Mouse (Mus musculus) heart, embryonic 15.5 days (tissue): ENCODE results near the gene Pcsk6. TPM values are rescaled to one million over a fixed set of nuclear protein-coding genes. Genes with fewer than 3 reads are reported as not detected.
"Not testable (repeated sequence)": the region's sequence is repeated elsewhere in the genome, so short reads cannot be mapped to it uniquely, and the experiment has no call there.

Experiments used
- ATAC-seq: fragments of 200-750 bp; cut with Nextera tagmentation; replicated peaks from 2 replicates; pipeline ENCODE4 v1.8.0; 2017; ENCODE audit warnings: low read depth, moderate TSS enrichment; ENCODE audit not compliant: insufficient number of reproducible peaks, insufficient read depth, low FRiP score
- H3K27ac ChIP-seq: fragments of 300-500 bp; sonication (generic); 2 replicates; pipeline ENCODE4 v1.5.1; 2015; ENCODE audit warnings: mild to moderate bottlenecking, inconsistent platforms
- H3K27me3 ChIP-seq: fragments of 300-500 bp; sonication (generic); 2 replicates; pipeline ENCODE4 v1.6.1; 2015; ENCODE audit warnings: inconsistent platforms
- H3K36me3 ChIP-seq: fragments of 300-500 bp; sonication (generic); 2 replicates; pipeline ENCODE4 v1.6.1; 2015; ENCODE audit warnings: mild to moderate bottlenecking, inconsistent platforms
- H3K4me1 ChIP-seq: fragments of 300-500 bp; sonication (generic); replicated peaks from 2 replicates; pipeline ENCODE4 v1.6.1; 2015; ENCODE audit warnings: inconsistent platforms
- H3K4me2 ChIP-seq: fragments of 300-500 bp; sonication (generic); 2 replicates; pipeline ENCODE4 v1.6.1; 2015; ENCODE audit warnings: inconsistent platforms, mild to moderate bottlenecking, moderate library complexity
- H3K4me3 ChIP-seq: fragments of 300-500 bp; sonication (generic); 2 replicates; pipeline ENCODE4 v1.5.1; 2015; ENCODE audit warnings: mild to moderate bottlenecking, inconsistent platforms
- H3K9ac ChIP-seq: fragments of 300-500 bp; sonication (generic); 2 replicates; pipeline ENCODE4 v1.6.1; 2015; ENCODE audit warnings: mild to moderate bottlenecking, inconsistent platforms
- H3K9me3 ChIP-seq: fragments of 300-500 bp; sonication (generic); replicated peaks from 2 replicates; pipeline ENCODE4 v1.6.1; 2016; ENCODE audit warnings: inconsistent platforms
- WGBS: fragments of 180-500 bp; shearing (Covaris S2); methylation state at CpG from one replicate; pipeline ENCODE4 v1.1.7; 2015; ENCODE audit warnings: mixed read lengths; 5-methylcytosine and 5-hydroxymethylcytosine counted together
- polyA plus RNA-seq: library from polyadenylated mRNA; unstranded; fragments of >200 nt; fragmentation: Nextera tagmentation; extraction: Ambion mirVana; gene quantifications from 2 replicates; pipeline ENCODE4 v1.2.1, GENCODE M21; 2015

Gene Pcsk6
- polyA plus RNA-seq, 1 experiment from 2014 or later = 1.8 TPM

- ATAC-seq = no peak
- no peak overlapping the region for H3K4me2 ChIP-seq
- no peaks in the 10 kb centered on the region for H3K9me3 ChIP-seq
- no peaks in the 10 kb centered on the region for H3K36me3 ChIP-seq
- 0 out of 2 replicates have a peak, but pooled peaks cover 2% of the 10 kb centered on the region for H3K4me1 ChIP-seq
- H3K4me3 ChIP-seq = no peak overlapping the region
- no peak overlapping the region for H3K9ac ChIP-seq
- H3K27ac ChIP-seq = no peak overlapping the region
- H3K27me3 ChIP-seq = 0 out of 2 replicates have a peak, but pooled peaks cover 7% of the 10 kb centered on the region
- 68% methylated on average over 18 of the region's 18 CpGs for WGBS
Observed at GRCm38 (mm10) chr7:66040026-66040814, 178.7 kb downstream of the Pcsk6 start.

DNA sequence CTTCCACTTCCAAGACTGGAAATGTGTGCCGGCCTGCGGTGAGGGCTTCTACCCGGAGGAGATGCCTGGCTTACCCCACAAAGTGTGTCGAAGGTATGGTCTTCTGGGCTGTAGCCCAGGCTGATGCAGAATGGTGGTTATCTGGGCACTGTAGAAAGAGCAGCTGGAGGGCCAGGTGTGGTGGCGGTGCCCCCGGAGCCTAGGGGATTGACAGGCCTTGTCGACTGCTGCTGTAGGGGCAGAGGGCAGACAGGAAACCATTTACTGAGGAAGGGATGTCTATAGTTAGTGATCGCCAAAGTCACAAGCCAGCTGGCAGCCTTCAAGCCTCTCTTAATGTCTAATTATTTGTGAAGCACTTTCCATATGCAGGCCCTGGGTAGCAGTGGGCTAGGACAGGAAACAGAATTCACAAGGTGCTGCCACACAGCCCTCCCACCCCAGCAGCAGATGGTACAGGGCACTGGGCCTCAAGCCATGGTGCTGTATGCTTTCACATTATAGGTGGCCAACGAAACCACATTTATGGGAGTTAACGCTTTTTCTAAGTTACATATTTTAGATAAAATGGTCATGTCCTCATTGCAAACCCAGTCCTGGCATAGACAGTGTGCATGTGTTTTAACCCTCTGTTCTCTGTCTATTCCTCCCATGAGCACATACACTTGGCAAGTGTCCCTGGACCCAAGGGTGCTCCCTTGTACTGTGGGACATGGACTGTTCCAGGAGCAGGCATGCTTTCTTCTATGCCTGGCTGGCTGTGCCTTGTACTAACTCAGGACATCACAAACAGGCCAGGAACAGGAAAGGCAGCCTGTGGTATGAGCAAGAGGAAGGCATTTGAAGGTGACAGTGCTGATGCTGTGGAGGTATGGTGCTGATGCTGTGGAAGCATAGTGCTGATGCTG lies 182.3 kb downstream of the Pcsk6 start, which contains the start of gene Gm45213:
Gm45213 (plus strand) TSS at position 51 of the 908 bp plus-strand sequence.
- H3K9me3 ChIP-seq = no peaks in the 10 kb centered on the region
- no peaks in the 10 kb centered on the region for H3K36me3 ChIP-seq
- no peaks in the 10 kb centered on the region for H3K4me1 ChIP-seq
- WGBS = 77% methylated on average over 10 of the region's 10 CpGs
- H3K4me3 ChIP-seq = no peak within 1 kb of the TSS
- no peak for ATAC-seq
- H3K9ac ChIP-seq = no peak within 1 kb of the TSS
- H3K27me3 ChIP-seq = peaks cover 13% of the 10 kb centered on the region; the same call in 1 of the 2 replicates
- H3K27ac ChIP-seq = no peak within 1 kb of the TSS
- H3K4me2 ChIP-seq = no peak within 1 kb of the TSS

GRCm38 (mm10) chr7:66044617-66045016 lies 183.1 kb downstream of the Pcsk6 start:
- Histone ChIP-seq H3K4me2 (no peak overlapping the region), H3K9me3 (no peaks in the 10 kb centered on the region), H3K27ac (no peak overlapping the region), H3K36me3 (no peaks in the 10 kb centered on the region), H3K4me3 (no peak overlapping the region), H3K4me1 (no peaks in the 10 kb centered on the region), H3K27me3 (peaks cover 13% of the 10 kb centered on the region; the same call in 1 of the 2 replicates), H3K9ac (no peak overlapping the region)
- WGBS = 51% methylated on average over 9 of the region's 9 CpGs
- ATAC-seq = no peak

DNA sequence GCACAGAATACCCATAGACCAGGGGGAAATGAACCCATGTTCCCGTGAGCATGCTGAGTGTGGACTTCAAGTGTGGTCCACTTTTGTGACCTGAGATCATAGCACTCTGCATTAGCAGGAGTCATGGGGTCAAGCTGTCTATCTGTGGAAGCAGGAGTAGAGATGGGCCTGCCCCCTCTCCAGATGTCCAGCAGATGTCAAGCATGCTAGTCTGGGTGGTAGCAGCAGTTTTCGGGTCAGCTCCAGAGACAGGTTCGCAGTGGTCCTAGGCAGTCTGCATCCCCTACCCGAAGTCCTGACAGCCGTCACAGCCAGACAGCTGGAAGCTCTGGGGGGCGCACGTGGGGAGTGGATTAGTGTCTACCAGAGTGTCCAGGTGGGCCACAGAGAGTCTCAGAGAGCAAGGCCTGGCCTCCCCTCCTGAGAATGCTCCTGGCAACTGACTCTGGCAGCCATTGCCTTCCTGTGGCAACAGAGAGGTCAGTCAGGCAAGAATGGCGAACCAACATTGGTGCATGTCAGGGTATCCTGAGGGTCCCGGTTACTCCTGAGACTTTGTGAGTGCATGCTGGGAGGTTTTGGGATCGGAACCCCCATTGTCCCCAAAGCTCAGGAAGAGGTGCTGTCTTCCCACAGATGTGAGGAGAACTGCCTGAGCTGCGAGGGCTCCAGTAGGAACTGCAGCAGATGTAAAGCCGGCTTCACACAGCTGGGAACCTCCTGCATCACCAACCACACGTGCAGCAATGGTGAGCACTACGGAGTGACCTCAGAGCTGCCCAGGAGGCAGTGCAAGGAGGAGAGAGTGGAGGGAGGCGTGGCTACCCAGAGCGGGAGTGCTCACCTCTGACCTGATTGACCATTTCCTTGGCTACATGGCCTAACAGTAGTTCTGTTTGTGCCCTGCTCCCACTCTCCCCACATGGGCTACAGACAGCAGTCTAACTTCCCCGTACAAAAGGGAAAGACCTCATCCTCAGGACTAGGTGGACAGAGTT lies 185.7 kb downstream of the Pcsk6 start:
- Histone ChIP-seq H3K4me2 (no peak overlapping the region), H3K27me3 (peaks cover 13% of the 10 kb centered on the region; the same call in 1 of the 2 replicates), H3K4me1 (no peaks in the 10 kb centered on the region), H3K4me3 (no peak overlapping the region), H3K9me3 (no peaks in the 10 kb centered on the region), H3K36me3 (no peaks in the 10 kb centered on the region), H3K27ac (no peak overlapping the region), H3K9ac (no peak overlapping the region)
- 58% methylated on average over 17 of the region's 17 CpGs for WGBS
- no peak for ATAC-seq

DNA sequence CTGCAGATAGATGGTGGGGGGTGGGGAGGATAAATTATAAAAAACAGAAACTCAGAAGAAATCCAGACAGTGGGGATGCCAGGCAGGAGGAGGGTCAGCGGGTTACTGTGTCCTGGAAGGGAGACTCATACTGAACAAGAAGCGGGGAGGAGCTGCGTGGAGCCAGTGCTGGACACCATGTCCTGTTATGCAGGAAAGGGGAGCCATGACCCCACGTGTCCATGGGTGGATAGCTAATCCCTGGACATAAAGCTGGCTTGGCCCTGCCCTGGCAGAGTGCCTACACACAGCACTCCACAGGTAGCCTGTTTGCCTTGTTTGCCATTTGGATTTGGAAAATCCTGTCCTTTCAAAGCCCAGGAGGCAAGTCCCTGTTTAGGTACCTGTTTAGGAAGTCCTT lies 186.4 kb downstream of the Pcsk6 start:
- no peaks in the 10 kb centered on the region for H3K36me3 ChIP-seq
- H3K4me2 ChIP-seq = no peak overlapping the region
- H3K9me3 ChIP-seq = no peaks in the 10 kb centered on the region
- WGBS = 70% methylated on average over 4 of the region's 4 CpGs
- H3K27me3 ChIP-seq = peaks cover 13% of the 10 kb centered on the region; the same call in 1 of the 2 replicates
- no peak overlapping the region for H3K9ac ChIP-seq
- H3K4me3 ChIP-seq = no peak overlapping the region
- no peak for ATAC-seq
- no peak overlapping the region for H3K27ac ChIP-seq
- H3K4me1 ChIP-seq = no peaks in the 10 kb centered on the region

DNA sequence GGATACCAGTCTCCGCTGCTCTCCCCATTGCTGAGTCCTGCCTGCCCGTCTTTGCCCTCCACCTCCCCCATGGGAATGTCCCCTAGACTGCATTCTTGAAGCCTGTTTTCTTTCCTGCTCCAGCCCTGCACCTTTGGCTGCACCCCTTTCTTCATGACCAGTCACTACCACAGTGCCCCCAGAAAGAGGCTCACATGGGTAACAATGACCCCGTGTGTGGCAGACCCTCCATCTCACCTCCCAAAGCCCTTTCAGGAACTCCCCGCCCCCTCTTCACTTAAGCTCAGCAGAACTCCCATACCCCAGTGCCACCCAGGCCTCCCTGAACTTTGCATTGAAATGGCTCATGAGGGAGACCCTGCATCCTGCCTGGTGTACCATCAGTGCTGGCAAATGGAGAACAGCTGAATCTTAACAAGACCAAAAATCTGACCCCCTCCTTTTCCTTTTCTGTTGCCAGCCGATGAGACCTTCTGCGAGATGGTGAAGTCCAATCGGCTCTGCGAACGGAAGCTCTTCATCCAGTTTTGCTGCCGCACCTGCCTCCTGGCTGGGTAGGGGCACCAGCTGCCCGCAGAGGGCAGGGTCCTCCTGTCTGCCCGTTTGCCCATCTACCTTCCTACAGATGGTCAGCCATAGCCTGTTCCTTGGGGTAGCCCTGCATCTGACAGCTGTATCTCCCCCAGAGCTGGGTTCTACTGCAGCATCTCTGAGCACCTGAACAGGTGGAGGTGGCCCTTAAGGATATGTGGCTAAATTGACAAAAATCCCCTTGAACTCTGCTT lies 187.1 kb downstream of the Pcsk6 start:
- no peaks in the 10 kb centered on the region for H3K9me3 ChIP-seq
- WGBS = 81% methylated on average over 12 of the region's 12 CpGs
- no peak overlapping the region for H3K4me2 ChIP-seq
- H3K4me3 ChIP-seq = no peak overlapping the region
- peaks cover 13% of the 10 kb centered on the region; the same call in 1 of the 2 replicates for H3K27me3 ChIP-seq
- H3K9ac ChIP-seq = no peak overlapping the region
- no peaks in the 10 kb centered on the region for H3K36me3 ChIP-seq
- no peaks in the 10 kb centered on the region for H3K4me1 ChIP-seq
- ATAC-seq = no peak
- H3K27ac ChIP-seq = no peak overlapping the region

- Histone ChIP-seq H3K4me3 (no peak overlapping the region), H3K4me1 (no peaks in the 10 kb centered on the region), H3K36me3 (no peaks in the 10 kb centered on the region), H3K9ac (no peak overlapping the region), H3K4me2 (no peak overlapping the region), H3K27me3 (no peaks in the 10 kb centered on the region), H3K9me3 (no peaks in the 10 kb centered on the region), H3K27ac (no peak overlapping the region)
- no peak for ATAC-seq
- WGBS = 82% methylated on average over 4 of the region's 4 CpGs
Observed at GRCm38 (mm10) chr7:66053946-66054483, 192.5 kb downstream of the Pcsk6 start.

GRCm38 (mm10) chr7:66055356-66055755 lies 193.8 kb downstream of the Pcsk6 start:
- ATAC-seq = not testable (repeated sequence)

GRCm38 (mm10) chr7:66058703-66059102 lies 197.2 kb downstream of the Pcsk6 start, which contains the start of gene Snrpa1:
TSS of gene Snrpa1 (plus strand) at chr7:66059003.
- Histone ChIP-seq H3K4me2 (peak within 1 kb of the TSS; percentile 78), H3K9ac (peak within 1 kb of the TSS; percentile 90), H3K27me3 (no peaks in the 10 kb centered on the region), H3K4me1 (peaks cover 12% of the 10 kb centered on the region), H3K9me3 (no peaks in the 10 kb centered on the region), H3K36me3 (peaks cover 8% of the 10 kb centered on the region), H3K4me3 (peak within 1 kb of the TSS; percentile 94), H3K27ac (no peak within 1 kb of the TSS)
- no peak for ATAC-seq
- WGBS = 62% methylated on average over 1 of the region's 1 CpGs

More at GRCm38 (mm10) chr7:66055356-66055755, 193.8 kb downstream of the Pcsk6 start:
- not testable (repeated sequence) for H3K27ac ChIP-seq, H3K4me2 ChIP-seq, H3K4me1 ChIP-seq, H3K9me3 ChIP-seq, H3K36me3 ChIP-seq, H3K4me3 ChIP-seq, H3K9ac ChIP-seq, H3K27me3 ChIP-seq
- WGBS = 8% methylated on average over 2 of the region's 2 CpGs
